Mouse (Mus musculus) spleen, postnatal 4 days (tissue): ENCODE data around the gene Pwp1.
"Not testable (repeated sequence)": the region's sequence is repeated elsewhere in the genome, so short reads cannot be mapped to it uniquely, and the experiment has no call there.

Experiments
- DNase-seq, 2 experiments: peaks; one replicate each; pipeline ENCODE4 v3.0.0; 2022; ENCODE audit warnings: low spot score in 2 of 2

Gene Pwp1

DNA sequence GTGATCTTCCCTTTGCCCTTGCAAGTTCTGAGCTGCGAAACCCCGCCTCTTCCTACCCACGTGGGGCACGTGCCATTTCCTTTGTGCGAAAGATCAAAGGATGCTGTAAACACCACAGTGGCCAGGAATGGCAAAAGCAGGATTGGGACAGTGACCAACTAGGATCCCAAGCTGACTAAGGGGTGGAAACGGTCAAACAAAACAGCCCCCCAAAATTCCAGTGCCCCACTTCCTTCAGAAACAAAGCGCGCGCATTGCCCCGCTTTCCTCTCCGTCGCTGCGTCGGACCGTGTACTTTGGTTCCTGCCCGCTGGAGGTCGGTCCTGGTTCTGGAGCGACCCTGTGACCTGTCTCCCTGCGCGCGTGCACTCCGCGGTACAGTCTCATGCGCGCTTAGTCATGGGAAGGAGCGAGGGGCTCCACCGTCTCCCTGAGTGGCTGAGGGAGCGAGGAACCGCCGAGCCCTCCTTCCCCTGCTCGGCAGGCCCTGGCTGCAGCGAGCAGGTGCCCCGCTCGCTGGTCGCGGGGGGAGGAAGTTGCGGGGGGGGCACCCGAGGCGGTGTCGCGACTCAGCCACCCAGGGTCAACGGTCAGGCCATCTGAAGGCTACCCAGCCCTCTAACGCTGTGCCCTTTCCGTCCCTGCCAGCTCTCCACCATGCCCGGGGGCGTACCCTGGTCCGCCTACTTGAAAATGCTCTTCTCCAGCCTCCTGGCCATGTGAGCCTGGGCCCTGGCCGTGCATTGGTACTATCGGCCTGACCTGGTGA is at the start of gene Pwp1:
TSS of gene Pwp1 (plus strand) at position 410 of the 769 bp plus-strand sequence.
- DNase-seq, result peak; percentile 17 to 62

- DNase-seq, result not testable (repeated sequence)
Observed at GRCm38 (mm10) chr10:85822143-85822696, 7.1 kb upstream of the Pwp1 start.

DNA sequence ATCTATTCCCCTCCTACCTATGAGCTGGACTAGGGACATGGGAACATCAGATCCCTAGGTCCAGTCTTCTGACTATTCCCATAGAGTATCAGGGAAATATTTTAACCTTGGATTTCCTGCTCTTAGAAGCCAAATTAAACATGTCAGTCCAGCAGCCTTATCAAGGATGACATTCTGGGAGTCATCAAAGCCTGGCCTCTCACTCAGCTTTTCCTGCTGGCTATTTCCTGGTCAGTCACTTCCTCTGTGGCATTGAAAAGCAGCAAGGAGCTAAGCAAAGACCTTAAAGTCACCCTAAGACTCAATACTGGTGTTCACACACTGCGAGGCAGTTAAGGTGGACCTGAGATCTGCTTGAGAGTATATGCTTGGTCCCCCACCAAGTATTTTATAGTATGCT is 5.5 kb upstream of the Pwp1 start:
- DNase-seq, result not testable (repeated sequence)

GRCm38 (mm10) chr10:85828722-85829084 is 591 bp upstream of the Pwp1 start:
- DNase-seq, result not testable (repeated sequence)

DNA sequence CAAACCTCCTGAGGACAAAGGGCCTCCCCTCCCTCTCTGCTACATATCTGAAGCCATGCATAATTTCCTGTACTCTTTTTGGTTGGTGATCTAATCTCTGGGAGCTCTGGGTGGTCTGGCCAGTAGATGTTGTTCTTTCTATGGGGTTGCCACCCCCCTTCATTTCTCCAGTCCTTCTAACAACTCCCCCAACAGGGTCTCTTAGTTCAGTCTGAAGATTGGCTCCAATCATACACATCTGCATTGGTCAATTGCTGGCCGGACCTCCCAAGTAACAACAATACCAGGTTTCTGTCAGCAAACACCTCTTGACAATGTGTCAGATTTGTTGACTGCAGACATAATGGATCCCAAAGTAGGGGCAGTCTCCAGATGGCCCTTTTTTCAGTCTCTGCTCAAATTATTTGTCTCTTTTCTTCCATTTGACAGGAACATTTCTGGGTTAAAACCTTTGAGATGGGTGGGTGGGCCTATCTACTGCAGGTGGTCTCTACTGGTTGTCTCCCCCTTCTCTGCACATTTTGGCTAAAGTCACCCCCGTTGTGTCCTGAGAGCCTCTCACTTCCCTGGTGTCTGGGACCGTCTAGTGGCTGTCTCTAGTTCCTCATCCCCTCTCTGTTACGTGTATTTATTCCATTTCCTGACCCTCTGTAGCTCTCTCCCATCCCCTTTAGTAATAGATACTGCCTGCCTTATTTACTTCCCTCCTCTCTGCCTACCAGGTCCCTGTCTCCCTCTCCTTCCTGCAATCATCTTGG is 17.0 kb downstream of the Pwp1 start:
- DNase-seq, result no peak

- peak; percentile 87 to 94 for DNase-seq
Observed at GRCm38 (mm10) chr10:85871698-85872478, 42.6 kb downstream of the Pwp1 start.

DNA sequence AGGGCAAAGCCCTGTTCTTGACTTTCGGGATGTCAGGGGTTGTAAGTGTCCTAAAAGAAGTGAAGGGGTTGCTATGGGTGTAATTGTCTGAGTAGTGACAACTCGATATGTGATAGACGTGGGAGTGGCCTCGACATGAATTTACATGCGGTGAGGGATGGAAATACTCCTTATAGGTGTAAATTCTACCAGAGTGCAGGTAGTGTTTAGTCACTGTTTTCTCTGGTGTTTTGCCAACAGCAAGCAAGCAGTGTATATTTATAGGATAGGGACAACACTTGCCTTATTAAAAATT is 43.1 kb downstream of the Pwp1 start:
- DNase-seq, result no peak

DNA sequence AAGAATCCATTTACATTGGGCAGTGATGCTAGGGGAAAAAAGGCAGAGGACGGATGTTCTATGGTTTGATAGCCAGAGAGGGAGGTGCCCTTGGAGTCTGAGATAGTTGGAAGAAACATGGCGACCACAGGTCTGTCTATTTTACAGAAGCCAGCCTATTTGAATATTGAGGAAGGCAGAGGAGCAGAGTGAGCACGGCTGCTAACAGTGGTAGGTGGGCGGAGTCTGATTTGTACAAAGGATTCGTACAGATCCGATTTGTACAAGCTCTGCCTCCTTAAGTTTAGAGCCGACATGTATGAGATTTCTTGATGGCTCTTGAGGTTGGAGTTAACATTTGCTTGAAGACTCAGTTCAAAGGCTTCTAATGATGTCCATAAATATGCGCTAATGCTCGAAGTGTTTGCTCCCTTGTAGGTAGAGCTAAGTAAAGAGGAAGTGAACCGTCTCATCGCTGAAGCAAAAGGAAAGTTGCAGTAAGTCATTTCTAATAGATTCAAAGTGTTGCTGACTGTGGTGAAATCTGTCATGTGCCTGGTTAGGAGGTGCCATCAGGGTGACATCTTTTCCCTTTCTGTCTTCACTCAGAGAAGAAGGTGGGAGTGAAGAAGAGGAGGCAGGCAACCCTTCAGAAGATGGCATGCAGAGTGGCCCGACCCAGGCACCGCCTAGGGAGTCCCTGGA is 44.7 kb downstream of the Pwp1 start:
- no peak for DNase-seq

GRCm38 (mm10) chr10:85875812-85876211 is 46.5 kb downstream of the Pwp1 start:
- no peak for DNase-seq

DNA sequence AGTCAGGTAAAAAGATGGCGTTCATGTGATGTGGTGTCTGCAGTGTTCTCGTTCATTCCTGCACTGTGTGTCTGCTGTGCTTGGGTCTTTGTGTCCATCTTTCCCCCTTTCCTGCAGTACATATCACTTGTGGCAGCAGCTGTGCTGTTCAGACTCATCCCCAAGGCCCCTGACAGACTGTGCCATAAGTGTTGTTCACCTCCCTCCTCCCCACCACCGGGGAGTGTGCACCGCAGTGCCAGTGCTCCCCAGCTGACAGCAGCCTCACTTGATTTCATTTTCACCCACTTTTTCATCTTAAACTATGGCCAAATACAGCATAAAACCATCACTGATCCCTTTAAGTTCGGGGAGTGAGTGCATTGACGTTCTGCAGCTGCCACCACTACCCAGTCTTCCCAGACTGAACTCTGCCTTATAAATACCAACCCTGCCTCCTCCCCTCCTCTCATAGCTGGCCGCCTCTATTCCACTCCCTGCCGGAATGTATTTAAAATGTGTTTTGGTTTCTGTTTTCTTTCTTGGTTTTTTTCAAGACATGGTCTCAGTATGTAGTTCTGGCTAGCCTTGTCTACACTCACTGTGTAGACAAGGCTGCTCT is 50.7 kb downstream of the Pwp1 start:
- no peak for DNase-seq

DNA sequence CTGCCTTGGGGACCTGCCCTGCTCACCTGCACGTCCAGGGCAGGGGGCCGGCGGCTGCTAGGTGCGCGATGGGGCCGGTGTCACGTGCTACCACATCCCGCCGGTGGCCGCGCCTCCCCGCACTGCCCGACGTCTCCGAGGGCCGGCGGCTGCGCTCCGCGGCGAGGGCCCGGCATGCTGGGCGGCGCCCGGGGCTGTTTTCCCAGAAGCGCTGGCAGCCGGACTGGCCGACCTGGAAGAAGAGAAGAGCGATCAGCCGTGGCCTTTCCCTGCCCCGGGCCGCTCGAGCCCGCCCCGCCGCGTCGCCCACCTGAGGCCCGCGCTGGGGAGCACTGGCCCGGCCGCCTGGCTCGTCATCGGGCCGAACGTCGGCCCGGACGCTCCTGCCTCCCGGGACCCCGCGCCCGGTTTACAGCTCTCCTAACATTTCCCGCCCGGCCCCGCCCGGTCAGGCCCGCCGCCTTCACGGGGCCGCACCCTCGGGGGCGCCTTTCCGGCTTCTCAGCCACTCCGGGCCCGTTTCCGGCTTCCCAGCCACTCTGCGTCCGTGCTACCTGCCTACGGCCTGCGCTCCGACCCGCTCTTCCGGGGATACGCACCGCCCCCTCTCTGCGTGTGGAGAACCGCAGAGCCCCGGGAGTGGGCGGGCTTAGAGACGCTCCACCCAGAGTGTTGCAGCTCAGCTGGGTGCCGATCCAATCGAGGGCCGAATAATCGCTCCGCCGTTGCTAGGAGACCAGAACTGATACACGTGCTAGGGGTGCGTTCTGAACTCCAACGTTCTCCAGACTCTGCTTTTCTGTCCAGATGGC is 87.4 kb downstream of the Pwp1 start, which contains the start of gene Prdm4:
TSS of gene Prdm4 (minus strand) at position 645 of the 812 bp plus-strand sequence.
- DNase-seq, result peak; percentile 94

- DNase-seq, result no peak
Observed at GRCm38 (mm10) chr10:85927676-85928445, 98.6 kb downstream of the Pwp1 start, which contains the start of gene Ascl4. TSS of gene Ascl4 (plus strand) at chr10:85927681.

DNA sequence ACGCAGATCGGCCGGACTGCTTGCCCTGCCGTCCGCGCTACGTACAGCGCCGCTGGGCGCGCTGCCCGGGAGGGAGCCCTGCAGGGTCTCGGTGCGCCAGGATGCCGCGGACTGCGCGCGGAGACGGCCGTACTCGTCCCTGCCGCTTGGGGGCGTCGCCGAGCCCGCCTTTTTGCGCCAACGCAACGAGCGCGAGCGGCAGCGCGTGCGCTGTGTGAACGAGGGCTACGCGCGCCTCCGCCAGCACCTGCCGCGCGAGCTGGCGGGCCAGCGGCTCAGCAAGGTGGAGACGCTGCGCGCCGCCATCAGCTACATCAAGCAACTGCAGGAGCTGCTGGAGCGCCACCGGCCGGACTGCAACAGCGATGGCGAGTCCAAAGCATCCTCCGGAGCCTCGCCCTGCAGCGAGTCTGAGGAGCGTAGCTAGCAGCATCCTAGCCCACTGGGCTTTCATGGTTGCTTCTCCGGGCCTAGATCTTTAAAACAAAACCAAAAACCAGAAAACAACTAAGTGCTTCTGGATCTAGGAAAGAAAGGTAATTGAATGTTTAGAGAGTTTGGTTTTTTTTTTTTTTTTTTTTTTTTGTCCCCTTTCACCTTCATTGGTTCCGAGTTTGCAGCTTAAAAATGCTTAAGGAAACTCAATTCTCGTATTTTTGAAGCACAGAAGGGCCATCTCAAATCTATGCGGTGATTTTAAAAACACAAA is 99.4 kb downstream of the Pwp1 start:
- DNase-seq, result peak; percentile 54 to 77

GRCm38 (mm10) chr10:85929208-85929591 is 99.9 kb downstream of the Pwp1 start:
- no peak for DNase-seq

DNA sequence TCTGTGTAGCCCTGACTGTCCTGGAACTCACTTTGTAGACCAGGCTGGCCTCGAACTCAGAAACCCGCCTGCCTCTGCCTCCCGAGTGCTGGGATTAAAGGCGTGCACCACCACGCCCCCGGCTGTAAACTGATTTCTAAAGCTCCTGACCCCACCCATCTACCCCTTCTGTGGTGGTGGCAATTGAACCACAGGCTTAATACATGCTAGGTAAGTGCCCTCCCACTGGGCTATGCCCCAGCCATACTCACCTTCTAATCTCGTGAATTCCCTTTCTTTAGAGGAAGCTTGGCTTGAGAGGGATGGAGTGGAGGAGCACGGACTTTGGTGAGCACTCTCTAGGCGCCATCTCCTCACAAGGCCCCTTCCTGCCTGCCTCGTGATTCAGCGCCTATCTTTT is 100.7 kb downstream of the Pwp1 start:
- no peak for DNase-seq

- no peak for DNase-seq
Observed at GRCm38 (mm10) chr10:85936280-85936965, 107.1 kb downstream of the Pwp1 start.
